Mouse (Mus musculus) olfactory bulb, adult 2 months (tissue): ENCODE data around the gene Slc18b1.

Experiments
- CTCF ChIP-seq: fragments of 200-500 bp; IDR thresholded peaks from 2 replicates; pipeline ENCODE4 v1.5.1; 2012; ENCODE audit warnings: low read depth, mild to moderate bottlenecking, low read length, moderate library complexity; ENCODE audit not compliant: insufficient read depth
- POLR2A ChIP-seq: fragments of 200-500 bp; IDR thresholded peaks from 2 replicates; pipeline ENCODE4 v1.6.1; 2012; ENCODE audit warnings: mild to moderate bottlenecking, low read depth, low read length, moderate library complexity; ENCODE audit not compliant: insufficient read depth

- TF ChIP-seq CTCF, result no peak
- TF ChIP-seq POLR2A, result no peak
Observed at GRCm38 (mm10) chr10:23837115-23837514, 40.3 kb downstream of the Slc18b1 start.
